Mouse (Mus musculus) erythroblast, embryonic 14.5 days (primary cell): ENCODE results near the gene Kdm5c.

Experiments
- GATA1 ChIP-seq: IDR thresholded peaks from 2 replicates; pipeline ENCODE4 v1.6.1; 2012; ENCODE audit warnings: low read length, inconsistent platforms, mixed read lengths
- TAL1 ChIP-seq: IDR thresholded peaks from 3 replicates; pipeline ENCODE4 v1.6.1; 2012; ENCODE audit warnings: low read length, inconsistent platforms, mixed read lengths

DNA sequence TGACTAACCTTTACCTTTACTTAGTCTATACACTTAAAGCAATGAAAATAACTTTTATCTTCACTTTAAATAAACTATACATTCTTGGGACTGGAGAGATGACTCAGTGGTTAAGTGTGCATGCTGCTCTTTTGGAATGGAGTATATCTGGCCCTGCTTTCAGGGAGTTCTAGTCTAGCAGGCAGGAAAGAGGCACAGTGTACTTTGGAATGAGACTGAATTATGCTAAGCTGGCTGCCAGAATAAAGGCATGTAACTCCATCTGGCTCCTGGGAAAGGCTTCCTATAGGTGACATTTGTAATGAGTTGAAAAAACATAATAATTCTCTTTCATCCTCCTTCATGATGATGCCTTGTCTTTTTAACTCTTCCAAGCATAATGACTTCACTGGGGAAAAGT is 45.7 kb upstream of the Kdm5c start:
- no peak for TF ChIP-seq GATA1
- TF ChIP-seq TAL1 = no peak
